Mouse (Mus musculus) limb, embryonic 11.5 days (tissue): ENCODE data around the gene Etnk1. TPM values are rescaled to one million over a fixed set of nuclear protein-coding genes. Genes with fewer than 3 reads are reported as not detected.
A peak's percentile ranks its signal among the peaks of the same experiment; 100 is the strongest.

Experiments
- ATAC-seq: fragments of 200-750 bp; cut with Nextera tagmentation; 2 replicates; pipeline ENCODE4 v1.8.0; 2017; ENCODE audit warnings: low read depth; ENCODE audit not compliant: insufficient number of reproducible peaks, low FRiP score, low TSS enrichment
- DNase-seq: peaks from one replicate; pipeline ENCODE4 v3.0.0-alpha.2; 2015; ENCODE audit warnings: low spot score
- H3K27ac ChIP-seq: fragments of 300-500 bp; sonication (generic); replicated peaks from 2 replicates; pipeline ENCODE4 v1.5.1; 2014; ENCODE audit warnings: low read depth, mild to moderate bottlenecking, low read length
- H3K27me3 ChIP-seq: fragments of 300-500 bp; sonication (generic); 2 replicates; pipeline ENCODE4 v1.6.1; 2014; ENCODE audit warnings: mild to moderate bottlenecking, low read length, mixed read lengths; ENCODE audit not compliant: control insufficient read depth, insufficient read depth
- H3K36me3 ChIP-seq: fragments of 300-500 bp; sonication (generic); 2 replicates; pipeline ENCODE4 v1.6.1; 2014; ENCODE audit warnings: mild to moderate bottlenecking, low read length, moderate library complexity, mixed read lengths; ENCODE audit not compliant: control insufficient read depth, insufficient read depth
- H3K4me1 ChIP-seq: fragments of 300-500 bp; sonication (generic); 2 replicates; pipeline ENCODE4 v1.6.1; 2014; ENCODE audit warnings: low read length, mixed read lengths; ENCODE audit not compliant: control insufficient read depth, insufficient read depth
- H3K4me2 ChIP-seq: fragments of 300-500 bp; sonication (generic); 2 replicates; pipeline ENCODE4 v1.6.1; 2014; ENCODE audit warnings: low read depth, mild to moderate bottlenecking, moderate library complexity; ENCODE audit not compliant: severe bottlenecking
- H3K4me3 ChIP-seq: fragments of 300-500 bp; sonication (generic); 2 replicates; pipeline ENCODE4 v1.5.1; 2014; ENCODE audit warnings: low read depth, low read length
- H3K9ac ChIP-seq: fragments of 300-500 bp; sonication (generic); 2 replicates; pipeline ENCODE4 v1.6.1; 2014; ENCODE audit warnings: mild to moderate bottlenecking, low read length
- H3K9me3 ChIP-seq: fragments of 300-500 bp; sonication (generic); 2 replicates; pipeline ENCODE4 v1.6.1; 2016; ENCODE audit warnings: low read length; ENCODE audit not compliant: control insufficient read depth
- WGBS: fragments of 180-500 bp; shearing (Covaris S2); extraction: QIAGEN DNeasy Blood & Tissue Kit; methylation state at CpG from one replicate; pipeline ENCODE4 v1.1.7; 2014; 5-methylcytosine and 5-hydroxymethylcytosine counted together
- polyA plus RNA-seq: library from polyadenylated mRNA; unstranded; fragments of >200 nt; fragmentation: Nextera tagmentation; extraction: Ambion mirVana; gene quantifications from 2 replicates; pipeline ENCODE4 v1.2.1, GENCODE M21; 2014

Gene Etnk1
- polyA plus RNA-seq, 1 experiment from 2014 or later, result 21.8 TPM

- 92% methylated on average over 6 of the region's 6 CpGs for WGBS
- H3K36me3 ChIP-seq, result peaks cover 18% of the 10 kb centered on the region
These were observed 26.6 kb downstream of the Etnk1 start for GRCm38 (mm10) chr6:143193641-143194040.

DNA sequence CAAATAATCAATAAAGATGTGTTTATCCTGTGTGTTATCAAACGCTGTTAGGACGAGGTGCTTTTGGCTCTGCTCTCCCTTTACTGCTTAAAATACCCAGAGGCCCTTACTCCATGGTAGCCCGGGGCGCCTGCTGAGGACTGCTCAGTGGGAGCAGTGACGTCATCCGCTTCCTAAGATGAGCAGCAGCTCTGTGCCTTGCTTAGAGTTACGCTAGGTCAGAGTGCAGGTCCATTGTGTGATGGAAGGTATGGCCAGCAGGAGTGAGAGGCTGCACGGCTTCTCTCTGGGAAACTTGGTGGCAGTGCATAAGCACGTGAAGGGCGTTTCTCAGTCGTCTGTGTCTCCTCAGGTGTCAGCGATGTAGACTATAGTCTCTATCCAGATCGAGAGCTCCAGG lies 30.0 kb downstream of the Etnk1 start:
- DNase-seq (no peak), ATAC-seq (no peak)
- no peak overlapping the region for H3K4me2 ChIP-seq
- no peaks in the 10 kb centered on the region for H3K27me3 ChIP-seq
- H3K4me3 ChIP-seq, result no peak overlapping the region
- 0 out of 2 replicates have a peak, but pooled peaks cover 2% of the 10 kb centered on the region for H3K4me1 ChIP-seq
- H3K27ac ChIP-seq, result no peak overlapping the region
- peaks cover 16% of the 10 kb centered on the region for H3K36me3 ChIP-seq
- no peaks in the 10 kb centered on the region for H3K9me3 ChIP-seq
- WGBS, result 93% methylated on average over 13 of the region's 13 CpGs
- no peak overlapping the region for H3K9ac ChIP-seq

More at GRCm38 (mm10) chr6:143193641-143194040, 26.6 kb downstream of the Etnk1 start:
- Histone ChIP-seq H3K27ac (no peak overlapping the region), H3K4me1 (0 out of 2 replicates have a peak, but pooled peaks cover 2% of the 10 kb centered on the region), H3K4me3 (no peak overlapping the region), H3K4me2 (no peak overlapping the region), H3K9me3 (no peaks in the 10 kb centered on the region), H3K27me3 (no peaks in the 10 kb centered on the region), H3K9ac (no peak overlapping the region)
- DNase-seq, result no peak
- no peak for ATAC-seq

DNA sequence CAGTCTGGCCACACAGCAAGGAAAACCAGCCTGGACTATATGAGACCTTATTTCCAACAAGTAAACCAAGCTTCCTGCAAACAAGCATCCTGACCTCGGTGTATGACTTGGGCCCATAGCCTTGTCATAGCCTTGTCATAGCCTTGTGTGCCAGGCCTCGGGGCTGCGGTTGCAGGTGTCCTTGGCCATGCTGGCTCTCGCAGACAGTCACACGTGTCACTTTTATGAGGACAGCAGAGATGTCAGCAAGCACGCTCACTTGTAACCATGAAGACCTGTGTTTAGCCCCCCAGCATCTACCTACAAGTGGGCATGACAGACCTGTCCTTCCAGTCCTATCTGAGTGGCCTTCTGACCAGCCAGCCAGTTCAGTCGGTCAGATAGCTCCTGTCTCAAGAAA lies 31.4 kb downstream of the Etnk1 start:
- no peak for ATAC-seq

DNA sequence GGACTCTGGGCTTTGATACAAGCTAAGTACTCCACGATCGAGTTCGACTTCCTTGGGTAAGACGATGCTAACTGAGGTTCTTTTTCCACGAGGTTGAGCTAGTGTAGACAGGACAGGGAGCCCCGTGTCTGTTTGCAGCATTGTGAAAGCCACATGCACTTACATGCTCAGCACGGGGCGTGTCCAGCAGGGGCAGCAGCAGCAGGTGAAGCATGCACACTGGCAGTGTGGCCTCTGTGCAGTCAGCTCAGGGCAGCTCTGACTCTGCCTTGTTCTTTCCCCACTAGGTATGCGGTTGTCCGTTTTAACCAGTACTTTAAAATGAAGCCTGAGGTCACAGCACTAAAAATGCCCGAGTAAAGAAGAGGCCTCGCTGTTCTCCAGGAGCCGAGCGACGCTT lies 36.1 kb downstream of the Etnk1 start:
- H3K27ac ChIP-seq, result no peak overlapping the region
- H3K9me3 ChIP-seq, result no peaks in the 10 kb centered on the region
- no peak overlapping the region for H3K4me3 ChIP-seq
- DNase-seq, result no peak
- H3K9ac ChIP-seq, result no peak overlapping the region
- H3K27me3 ChIP-seq, result no peaks in the 10 kb centered on the region
- no peak for ATAC-seq
- H3K36me3 ChIP-seq, result peaks cover 7% of the 10 kb centered on the region; the same call in 1 of the 2 replicates
- WGBS, result 91% methylated on average over 15 of the region's 15 CpGs
- no peak overlapping the region for H3K4me2 ChIP-seq
- H3K4me1 ChIP-seq, result no peaks in the 10 kb centered on the region

More for the DNA sequence above, 31.4 kb downstream of the Etnk1 start:
- no peaks in the 10 kb centered on the region for H3K9me3 ChIP-seq
- H3K4me1 ChIP-seq, result no peaks in the 10 kb centered on the region
- DNase-seq, result no peak
- peaks cover 18% of the 10 kb centered on the region for H3K36me3 ChIP-seq
- 93% methylated on average over 7 of the region's 7 CpGs for WGBS
- H3K9ac ChIP-seq, result no peak overlapping the region
- H3K4me2 ChIP-seq, result no peak overlapping the region
- H3K27me3 ChIP-seq, result no peaks in the 10 kb centered on the region
- no peak overlapping the region for H3K27ac ChIP-seq
- H3K4me3 ChIP-seq, result no peak overlapping the region

DNA sequence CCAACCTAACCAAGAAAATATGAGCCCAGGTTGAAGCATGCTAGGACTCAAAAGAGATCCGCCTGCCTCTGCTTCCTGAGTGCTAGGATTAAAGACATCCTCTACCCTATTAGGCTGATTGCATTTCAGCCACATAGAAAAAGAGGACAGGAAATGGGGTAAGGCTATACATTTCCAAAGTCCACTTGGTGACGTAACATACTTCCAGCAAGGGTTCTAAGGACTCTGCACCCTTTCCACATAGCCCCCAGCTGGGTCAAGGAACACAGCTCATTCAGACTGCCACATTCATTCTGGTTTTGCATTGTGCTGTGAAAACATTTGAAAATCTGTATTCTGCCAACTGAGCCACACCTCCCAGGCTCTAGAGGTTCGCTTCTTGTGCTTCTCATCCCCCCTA lies 41.9 kb downstream of the Etnk1 start:
- peaks cover 2% of the 10 kb centered on the region; the same call in 1 of the 2 replicates for H3K36me3 ChIP-seq
- no peak overlapping the region for H3K4me3 ChIP-seq
- DNase-seq, result no peak
- H3K9ac ChIP-seq, result no peak overlapping the region
- H3K4me1 ChIP-seq, result no peaks in the 10 kb centered on the region
- ATAC-seq, result no peak
- WGBS, result 94% methylated on average over 3 of the region's 3 CpGs
- no peak overlapping the region for H3K4me2 ChIP-seq
- H3K27ac ChIP-seq, result no peak overlapping the region
- no peaks in the 10 kb centered on the region for H3K27me3 ChIP-seq
- H3K9me3 ChIP-seq, result 0 out of 2 replicates have a peak, but pooled peaks cover 4% of the 10 kb centered on the region

- Histone ChIP-seq H3K9me3 (peaks cover 4% of the 10 kb centered on the region; the same call in 1 of the 2 replicates), H3K9ac (no peak overlapping the region), H3K27me3 (no peaks in the 10 kb centered on the region), H3K4me1 (no peaks in the 10 kb centered on the region), H3K36me3 (no peaks in the 10 kb centered on the region; the same call in 1 of the 2 replicates), H3K4me2 (no peak overlapping the region), H3K27ac (no peak overlapping the region), H3K4me3 (no peak overlapping the region)
- no peak for DNase-seq
- WGBS, result 76% methylated on average over 6 of the region's 6 CpGs
- ATAC-seq, result no peak
These were observed 45.7 kb downstream of the Etnk1 start for GRCm38 (mm10) chr6:143212766-143213165.

DNA sequence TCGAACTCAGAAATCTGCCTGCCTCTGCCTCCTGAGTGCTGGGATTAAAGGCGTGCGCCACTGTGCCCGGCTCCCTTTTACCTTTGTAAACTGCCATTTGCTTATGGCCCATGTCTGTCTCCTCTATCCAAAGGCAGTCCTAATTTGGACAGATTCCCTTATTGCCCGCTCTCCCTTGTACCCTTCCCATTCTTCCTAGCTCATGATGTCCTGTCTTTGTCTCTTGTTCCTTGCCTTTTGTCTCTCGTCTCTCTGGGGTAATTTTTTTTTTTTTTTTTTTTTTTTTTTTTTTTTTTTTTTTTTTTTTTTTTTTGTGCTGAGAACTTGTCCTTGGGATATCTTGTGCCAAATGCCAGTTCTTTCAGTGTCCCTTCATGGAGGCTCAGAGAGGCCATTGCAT lies 46.4 kb downstream of the Etnk1 start:
- WGBS, result 96% methylated on average over 6 of the region's 6 CpGs
- Histone ChIP-seq H3K27ac (no peak overlapping the region), H3K27me3 (no peaks in the 10 kb centered on the region), H3K9ac (no peak overlapping the region), H3K4me3 (no peak overlapping the region), H3K4me2 (no peak overlapping the region), H3K9me3 (peaks cover 4% of the 10 kb centered on the region; the same call in 1 of the 2 replicates), H3K4me1 (no peaks in the 10 kb centered on the region), H3K36me3 (no peaks in the 10 kb centered on the region)
- DNase-seq, result no peak
- no peak for ATAC-seq

DNA sequence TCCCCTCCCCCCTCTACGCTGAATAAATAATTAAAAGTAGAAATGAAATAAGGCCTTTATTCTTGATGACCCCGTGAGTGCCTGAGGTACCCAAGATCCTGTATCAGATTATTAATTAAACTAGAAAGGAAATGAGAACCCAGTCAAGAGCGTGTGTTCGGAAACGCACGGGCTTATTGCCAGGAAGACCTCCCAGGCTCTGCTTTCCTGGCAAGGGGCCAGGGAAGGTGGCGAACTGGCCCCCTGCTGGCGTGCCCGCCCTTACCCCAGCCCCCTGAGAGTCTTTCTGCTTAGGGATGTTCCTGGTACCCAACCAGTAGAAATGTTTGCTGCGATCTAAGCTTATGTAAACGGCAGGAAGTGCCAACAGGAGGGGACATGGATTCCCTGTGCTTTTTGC lies 49.2 kb downstream of the Etnk1 start:
- Histone ChIP-seq H3K27me3 (no peaks in the 10 kb centered on the region), H3K36me3 (no peaks in the 10 kb centered on the region), H3K9me3 (peaks cover 4% of the 10 kb centered on the region; the same call in 1 of the 2 replicates), H3K4me1 (no peaks in the 10 kb centered on the region), H3K4me3 (no peak overlapping the region), H3K27ac (no peak overlapping the region), H3K4me2 (no peak overlapping the region), H3K9ac (no peak overlapping the region)
- ATAC-seq, result no peak
- DNase-seq, result no peak
- WGBS, result 85% methylated on average over 11 of the region's 11 CpGs

DNA sequence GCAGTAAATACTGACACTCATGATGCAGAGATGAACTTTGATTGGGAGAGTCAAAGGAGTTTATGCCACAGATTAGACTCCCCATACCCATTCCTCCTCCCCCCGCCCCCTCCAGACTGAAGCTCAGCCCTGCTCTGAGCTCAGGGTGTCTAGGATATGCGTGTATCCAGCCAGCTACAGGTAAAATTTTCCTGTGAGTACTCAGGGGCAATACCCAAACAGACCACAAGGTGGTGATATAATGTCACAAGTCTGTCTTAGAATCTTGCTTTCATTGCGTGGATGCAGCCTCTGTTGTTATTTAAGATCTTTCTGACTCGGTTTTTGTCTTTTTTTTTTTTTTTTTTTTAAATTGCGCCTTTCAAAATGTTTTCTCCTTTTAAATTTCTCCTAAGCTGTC lies 52.3 kb downstream of the Etnk1 start:
- peak; percentile 84 for DNase-seq
- Histone ChIP-seq H3K4me1 (no peaks in the 10 kb centered on the region), H3K36me3 (no peaks in the 10 kb centered on the region), H3K4me2 (no peak overlapping the region), H3K27me3 (no peaks in the 10 kb centered on the region), H3K4me3 (no peak overlapping the region), H3K9me3 (no peaks in the 10 kb centered on the region; the same call in 1 of the 2 replicates), H3K9ac (no peak overlapping the region), H3K27ac (no peak overlapping the region)
- ATAC-seq, result 0 out of 2 replicates have a peak, but pooled peaks have one; percentile 37
- 3% methylated on average over 5 of the region's 5 CpGs for WGBS
